Mouse (Mus musculus): ENCODE measurements at regions not wholly inside any gene's neighbourhood (a gene's known extent, or its start where the extent isn't known, plus 50 kb on each side); places are given as distances from the start of the nearest gene placed in this dataset.

- 31% methylated on average over 3 of the region's 3 CpGs for WGBS
- Histone ChIP-seq H3K36me3 (ENCODE audit: control insufficient read depth, insufficient read depth, low read length) (no peaks in the 10 kb centered on the region), H3K4me2 (ENCODE audit: low read length) (no peak overlapping the region), H3K4me3 (ENCODE audit: control insufficient read depth in 1 of 2, insufficient read depth in 1 of 2, low read depth in 1 of 2, low read length in 2 of 2) (no peak overlapping the region), H3K9ac (ENCODE audit: low read length) (no peak overlapping the region), H3K9me3 (ENCODE audit: control insufficient read depth, low read length) (peaks cover 3% of the 10 kb centered on the region; the same call in 1 of the 2 replicates), H3K27me3 (ENCODE audit: control insufficient read depth, insufficient read depth, low read length) (no peaks in the 10 kb centered on the region), H3K27ac (replicated peaks in 1 of 2; ENCODE audit: control insufficient read depth in 1 of 2, insufficient read depth in 1 of 2, low read depth in 2 of 2, low read length in 2 of 2) (no peak overlapping the region), H3K4me1 (ENCODE audit: control insufficient read depth in 2 of 2, insufficient read depth in 2 of 2, low read length in 2 of 2) (no peaks in the 10 kb centered on the region; a peak in 1 of 4 replicates)
- ATAC-seq (ENCODE audit: insufficient number of reproducible peaks, insufficient read depth, low FRiP score, low read depth) = no peak
Observed at GRCm38 (mm10) chr16:76830371-76830770, 183.1 kb upstream of the Usp25 start.

GRCm38 (mm10) chr16:76827674-76828441 lies 185.6 kb upstream of the Usp25 start:
- no peak for ATAC-seq (ENCODE audit: insufficient number of reproducible peaks, insufficient read depth, low FRiP score, low read depth)
- no peak overlapping the region for H3K4me2 ChIP-seq (ENCODE audit: low read length)
- WGBS = 86% methylated on average over 7 of the region's 7 CpGs
- no peak overlapping the region for H3K27ac ChIP-seq (replicated peaks in 1 of 2; ENCODE audit: control insufficient read depth in 1 of 2, insufficient read depth in 1 of 2, low read depth in 2 of 2, low read length in 2 of 2)
- no peak overlapping the region for H3K4me3 ChIP-seq (ENCODE audit: control insufficient read depth in 1 of 2, insufficient read depth in 1 of 2, low read depth in 1 of 2, low read length in 2 of 2)
- H3K36me3 ChIP-seq (ENCODE audit: control insufficient read depth, insufficient read depth, low read length) = no peaks in the 10 kb centered on the region
- H3K9me3 ChIP-seq (ENCODE audit: control insufficient read depth, low read length) = peaks cover 3% of the 10 kb centered on the region; the same call in 1 of the 2 replicates
- H3K27me3 ChIP-seq (ENCODE audit: control insufficient read depth, insufficient read depth, low read length) = no peaks in the 10 kb centered on the region
- H3K4me1 ChIP-seq (ENCODE audit: control insufficient read depth in 2 of 2, insufficient read depth in 2 of 2, low read length in 2 of 2) = no peaks in the 10 kb centered on the region; a peak in 1 of 4 replicates
- H3K9ac ChIP-seq (ENCODE audit: low read length) = no peak overlapping the region

GRCm38 (mm10) chr16:76821261-76821660 lies 192.2 kb upstream of the Usp25 start:
- H3K9ac ChIP-seq (ENCODE audit: low read length) = no peak overlapping the region
- H3K27ac ChIP-seq (replicated peaks in 1 of 2; ENCODE audit: control insufficient read depth in 1 of 2, insufficient read depth in 1 of 2, low read depth in 2 of 2, low read length in 2 of 2) = no peak overlapping the region
- H3K9me3 ChIP-seq (ENCODE audit: control insufficient read depth, low read length) = peaks cover 3% of the 10 kb centered on the region; the same call in 1 of the 2 replicates
- no peaks in the 10 kb centered on the region for H3K27me3 ChIP-seq (ENCODE audit: control insufficient read depth, insufficient read depth, low read length)
- no peaks in the 10 kb centered on the region for H3K4me1 ChIP-seq (ENCODE audit: control insufficient read depth in 2 of 2, insufficient read depth in 2 of 2, low read length in 2 of 2)
- no peak for ATAC-seq (ENCODE audit: insufficient number of reproducible peaks, insufficient read depth, low FRiP score, low read depth)
- 88% methylated on average over 10 of the region's 10 CpGs for WGBS
- no peaks in the 10 kb centered on the region for H3K36me3 ChIP-seq (ENCODE audit: control insufficient read depth, insufficient read depth, low read length)
- H3K4me2 ChIP-seq (ENCODE audit: low read length) = no peak overlapping the region
- H3K4me3 ChIP-seq (ENCODE audit: control insufficient read depth in 1 of 2, insufficient read depth in 1 of 2, low read depth in 1 of 2, low read length in 2 of 2) = no peak overlapping the region

- no peak overlapping the region for H3K27ac ChIP-seq (replicated peaks in 1 of 2; ENCODE audit: control insufficient read depth in 1 of 2, insufficient read depth in 1 of 2, low read depth in 2 of 2, low read length in 2 of 2)
- no peak overlapping the region for H3K9ac ChIP-seq (ENCODE audit: low read length)
- WGBS = 83% methylated on average over 17 of the region's 17 CpGs
- peaks cover 0 to 4% of the 10 kb centered on the region in 2 experiments; a peak in 3 of 4 replicates for H3K4me1 ChIP-seq (ENCODE audit: control insufficient read depth in 2 of 2, insufficient read depth in 2 of 2, low read length in 2 of 2)
- no peak overlapping the region for H3K4me2 ChIP-seq (ENCODE audit: low read length)
- H3K4me3 ChIP-seq (ENCODE audit: control insufficient read depth in 1 of 2, insufficient read depth in 1 of 2, low read depth in 1 of 2, low read length in 2 of 2) = no peak overlapping the region
- ATAC-seq (ENCODE audit: insufficient number of reproducible peaks, insufficient read depth, low FRiP score, low read depth) = no peak
- H3K9me3 ChIP-seq (ENCODE audit: control insufficient read depth, low read length) = no peaks in the 10 kb centered on the region
- H3K27me3 ChIP-seq (ENCODE audit: control insufficient read depth, insufficient read depth, low read length) = no peaks in the 10 kb centered on the region
- no peaks in the 10 kb centered on the region for H3K36me3 ChIP-seq (ENCODE audit: control insufficient read depth, insufficient read depth, low read length)
Observed at GRCm38 (mm10) chr16:76816056-76816885, 197.2 kb upstream of the Usp25 start.

GRCm38 (mm10) chr16:76803725-76804124 lies 209.8 kb upstream of the Usp25 start:
- ATAC-seq (ENCODE audit: insufficient number of reproducible peaks, insufficient read depth, low FRiP score, low read depth) = no peak
- WGBS = 30% methylated on average over 3 of the region's 3 CpGs

GRCm38 (mm10) chr16:76786405-76787155 lies 226.9 kb upstream of the Usp25 start:
- Histone ChIP-seq H3K36me3 (ENCODE audit: control insufficient read depth, insufficient read depth, low read length) (no peaks in the 10 kb centered on the region), H3K9me3 (ENCODE audit: control insufficient read depth, low read length) (no peaks in the 10 kb centered on the region), H3K4me1 (ENCODE audit: control insufficient read depth in 2 of 2, insufficient read depth in 2 of 2, low read length in 2 of 2) (no peaks in the 10 kb centered on the region), H3K27me3 (ENCODE audit: control insufficient read depth, insufficient read depth, low read length) (no peaks in the 10 kb centered on the region), H3K9ac (ENCODE audit: low read length) (no peak overlapping the region), H3K27ac (replicated peaks in 1 of 2; ENCODE audit: control insufficient read depth in 1 of 2, insufficient read depth in 1 of 2, low read depth in 2 of 2, low read length in 2 of 2) (no peak overlapping the region), H3K4me2 (ENCODE audit: low read length) (no peak overlapping the region), H3K4me3 (ENCODE audit: control insufficient read depth in 1 of 2, insufficient read depth in 1 of 2, low read depth in 1 of 2, low read length in 2 of 2) (no peak overlapping the region)
- no peak for ATAC-seq (ENCODE audit: insufficient number of reproducible peaks, insufficient read depth, low FRiP score, low read depth)
- WGBS = 65% methylated on average over 6 of the region's 6 CpGs

More at GRCm38 (mm10) chr16:76803725-76804124, 209.8 kb upstream of the Usp25 start:
- Histone ChIP-seq H3K4me3 (ENCODE audit: control insufficient read depth in 1 of 2, insufficient read depth in 1 of 2, low read depth in 1 of 2, low read length in 2 of 2) (no peak overlapping the region), H3K27ac (replicated peaks in 1 of 2; ENCODE audit: control insufficient read depth in 1 of 2, insufficient read depth in 1 of 2, low read depth in 2 of 2, low read length in 2 of 2) (no peak overlapping the region), H3K9ac (ENCODE audit: low read length) (no peak overlapping the region), H3K4me2 (ENCODE audit: low read length) (no peak overlapping the region), H3K27me3 (ENCODE audit: control insufficient read depth, insufficient read depth, low read length) (no peaks in the 10 kb centered on the region), H3K36me3 (ENCODE audit: control insufficient read depth, insufficient read depth, low read length) (no peaks in the 10 kb centered on the region), H3K4me1 (ENCODE audit: control insufficient read depth in 2 of 2, insufficient read depth in 2 of 2, low read length in 2 of 2) (no peaks in the 10 kb centered on the region), H3K9me3 (ENCODE audit: control insufficient read depth, low read length) (no peaks in the 10 kb centered on the region)

- Histone ChIP-seq H3K27ac (replicated peaks in 1 of 2; ENCODE audit: control insufficient read depth in 1 of 2, insufficient read depth in 1 of 2, low read depth in 2 of 2, low read length in 2 of 2) (no peak overlapping the region), H3K4me2 (ENCODE audit: low read length) (no peak overlapping the region), H3K4me1 (ENCODE audit: control insufficient read depth in 2 of 2, insufficient read depth in 2 of 2, low read length in 2 of 2) (no peaks in the 10 kb centered on the region), H3K27me3 (ENCODE audit: control insufficient read depth, insufficient read depth, low read length) (no peaks in the 10 kb centered on the region), H3K4me3 (ENCODE audit: control insufficient read depth in 1 of 2, insufficient read depth in 1 of 2, low read depth in 1 of 2, low read length in 2 of 2) (no peak overlapping the region), H3K9ac (ENCODE audit: low read length) (no peak overlapping the region), H3K9me3 (ENCODE audit: control insufficient read depth, low read length) (no peaks in the 10 kb centered on the region), H3K36me3 (ENCODE audit: control insufficient read depth, insufficient read depth, low read length) (no peaks in the 10 kb centered on the region)
- ATAC-seq (ENCODE audit: insufficient number of reproducible peaks, insufficient read depth, low FRiP score, low read depth) = no peak
- 75% methylated on average over 5 of the region's 5 CpGs for WGBS
Observed at GRCm38 (mm10) chr16:76782656-76783055, 230.8 kb upstream of the Usp25 start.

All from heart, embryonic 14.5 days (tissue).